Mouse (Mus musculus) neural tube, embryonic 15.5 days (tissue): ENCODE results near the gene Tesk2. TPM values are rescaled to one million over a fixed set of nuclear protein-coding genes. Genes with fewer than 3 reads are reported as not detected.

ENCODE experiments used
- ATAC-seq: fragments of 200-750 bp; cut with Nextera tagmentation; 2 replicates; pipeline ENCODE4 v1.8.0; 2017; ENCODE audit warnings: mild to moderate bottlenecking, moderate TSS enrichment, moderate library complexity; ENCODE audit not compliant: low FRiP score
- H3K27ac ChIP-seq: fragments of 300-500 bp; sonication (generic); replicated peaks from 2 replicates; pipeline ENCODE4 v1.5.1; 2015; ENCODE audit warnings: mild to moderate bottlenecking, inconsistent platforms
- H3K27me3 ChIP-seq: fragments of 300-500 bp; sonication (generic); replicated peaks from 2 replicates; pipeline ENCODE4 v1.6.1; 2015; ENCODE audit warnings: inconsistent platforms
- H3K36me3 ChIP-seq: fragments of 300-500 bp; sonication (generic); 2 replicates; pipeline ENCODE4 v1.6.1; 2015; ENCODE audit warnings: inconsistent platforms
- H3K4me1 ChIP-seq: fragments of 300-500 bp; sonication (generic); 2 replicates; pipeline ENCODE4 v1.6.1; 2015; ENCODE audit warnings: inconsistent platforms
- H3K4me2 ChIP-seq: fragments of 300-500 bp; sonication (generic); 2 replicates; pipeline ENCODE4 v1.6.1; 2015; ENCODE audit warnings: inconsistent platforms, mild to moderate bottlenecking, moderate library complexity
- H3K4me3 ChIP-seq: fragments of 300-500 bp; sonication (generic); replicated peaks from 2 replicates; pipeline ENCODE4 v1.5.1; 2015; ENCODE audit warnings: mild to moderate bottlenecking, inconsistent platforms
- H3K9ac ChIP-seq: fragments of 300-500 bp; sonication (generic); replicated peaks from 2 replicates; pipeline ENCODE4 v1.6.1; 2015; ENCODE audit warnings: mild to moderate bottlenecking, inconsistent platforms
- H3K9me3 ChIP-seq: fragments of 300-500 bp; sonication (generic); replicated peaks from 2 replicates; pipeline ENCODE4 v1.6.1; 2016; ENCODE audit warnings: inconsistent platforms
- WGBS: fragments of 180-500 bp; shearing (Covaris S2); methylation state at CpG from one replicate; pipeline ENCODE4 v1.1.7; 2015; ENCODE audit warnings: mixed read lengths; 5-methylcytosine and 5-hydroxymethylcytosine counted together
- polyA plus RNA-seq: library from polyadenylated mRNA; unstranded; fragments of >200 nt; fragmentation: Nextera tagmentation; extraction: Ambion mirVana; gene quantifications from 2 replicates; pipeline ENCODE4 v1.2.1, GENCODE M21; 2015

Tesk2 gene
- polyA plus RNA-seq, 1 experiment from 2014 or later = 3.0 TPM

GRCm38 (mm10) chr4:116768510-116768909 lies 47.8 kb downstream of the Tesk2 start:
- WGBS = 92% methylated on average over 5 of the region's 5 CpGs

GRCm38 (mm10) chr4:116769060-116769459 lies 48.3 kb downstream of the Tesk2 start:
- Histone ChIP-seq H3K9ac (no peak overlapping the region), H3K27ac (no peak overlapping the region), H3K27me3 (no peaks in the 10 kb centered on the region), H3K36me3 (no peaks in the 10 kb centered on the region), H3K4me2 (no peak overlapping the region), H3K4me1 (no peaks in the 10 kb centered on the region), H3K9me3 (no peaks in the 10 kb centered on the region), H3K4me3 (no peak overlapping the region)
- ATAC-seq = no peak

More at GRCm38 (mm10) chr4:116768510-116768909, 47.8 kb downstream of the Tesk2 start:
- H3K4me1 ChIP-seq = no peaks in the 10 kb centered on the region
- H3K27ac ChIP-seq = no peak overlapping the region
- no peak overlapping the region for H3K4me2 ChIP-seq
- H3K4me3 ChIP-seq = no peak overlapping the region
- H3K9me3 ChIP-seq = no peaks in the 10 kb centered on the region
- no peak overlapping the region for H3K9ac ChIP-seq
- H3K27me3 ChIP-seq = no peaks in the 10 kb centered on the region
- H3K36me3 ChIP-seq = no peaks in the 10 kb centered on the region
- ATAC-seq = no peak

GRCm38 (mm10) chr4:116776391-116776790 lies 55.6 kb downstream of the Tesk2 start:
- Histone ChIP-seq H3K27me3 (no peaks in the 10 kb centered on the region), H3K4me1 (no peaks in the 10 kb centered on the region), H3K9me3 (no peaks in the 10 kb centered on the region), H3K4me3 (no peak overlapping the region), H3K9ac (no peak overlapping the region), H3K27ac (no peak overlapping the region), H3K36me3 (no peaks in the 10 kb centered on the region), H3K4me2 (no peak overlapping the region)
- 93% methylated on average over 5 of the region's 5 CpGs for WGBS
- ATAC-seq = no peak

GRCm38 (mm10) chr4:116777079-116777478 lies 56.3 kb downstream of the Tesk2 start:
- Histone ChIP-seq H3K27me3 (no peaks in the 10 kb centered on the region), H3K4me2 (no peak overlapping the region), H3K27ac (no peak overlapping the region), H3K4me1 (no peaks in the 10 kb centered on the region), H3K36me3 (no peaks in the 10 kb centered on the region), H3K9ac (no peak overlapping the region), H3K9me3 (no peaks in the 10 kb centered on the region), H3K4me3 (no peak overlapping the region)
- ATAC-seq = no peak
- 92% methylated on average over 3 of the region's 3 CpGs for WGBS

- H3K9ac ChIP-seq = no peak overlapping the region
- no peak overlapping the region for H3K4me3 ChIP-seq
- H3K4me1 ChIP-seq = no peaks in the 10 kb centered on the region
- H3K9me3 ChIP-seq = no peaks in the 10 kb centered on the region
- no peak overlapping the region for H3K27ac ChIP-seq
- no peaks in the 10 kb centered on the region for H3K36me3 ChIP-seq
- H3K27me3 ChIP-seq = no peaks in the 10 kb centered on the region
- WGBS = 81% methylated on average over 2 of the region's 2 CpGs
- H3K4me2 ChIP-seq = no peak overlapping the region
- ATAC-seq = no peak
Measured at GRCm38 (mm10) chr4:116780541-116780940, 59.8 kb downstream of the Tesk2 start.

GRCm38 (mm10) chr4:116781366-116781765 lies 60.6 kb downstream of the Tesk2 start:
- H3K27ac ChIP-seq = no peak overlapping the region
- no peak overlapping the region for H3K4me3 ChIP-seq
- H3K4me2 ChIP-seq = no peak overlapping the region
- no peaks in the 10 kb centered on the region for H3K36me3 ChIP-seq
- WGBS = 18% methylated on average over 2 of the region's 2 CpGs
- no peak overlapping the region for H3K9ac ChIP-seq
- no peaks in the 10 kb centered on the region for H3K9me3 ChIP-seq
- no peaks in the 10 kb centered on the region for H3K4me1 ChIP-seq
- H3K27me3 ChIP-seq = no peaks in the 10 kb centered on the region
- ATAC-seq = no peak

GRCm38 (mm10) chr4:116782171-116782570 lies 61.4 kb downstream of the Tesk2 start:
- Histone ChIP-seq H3K4me2 (no peak overlapping the region), H3K9me3 (no peaks in the 10 kb centered on the region), H3K27ac (no peak overlapping the region), H3K27me3 (no peaks in the 10 kb centered on the region), H3K4me3 (no peak overlapping the region), H3K9ac (no peak overlapping the region), H3K36me3 (no peaks in the 10 kb centered on the region), H3K4me1 (no peaks in the 10 kb centered on the region)
- ATAC-seq = no peak
- WGBS = 8% methylated on average over 8 of the region's 8 CpGs

- H3K36me3 ChIP-seq = no peaks in the 10 kb centered on the region
- no peak overlapping the region for H3K9ac ChIP-seq
- no peak overlapping the region for H3K27ac ChIP-seq
- no peak for ATAC-seq
- WGBS = 96% methylated on average over 1 of the region's 1 CpGs
- no peaks in the 10 kb centered on the region for H3K4me1 ChIP-seq
- H3K4me3 ChIP-seq = no peak overlapping the region
- no peaks in the 10 kb centered on the region for H3K27me3 ChIP-seq
- no peaks in the 10 kb centered on the region for H3K9me3 ChIP-seq
- H3K4me2 ChIP-seq = no peak overlapping the region
Measured at GRCm38 (mm10) chr4:116786587-116786986, 65.8 kb downstream of the Tesk2 start.

- no peak overlapping the region for H3K9ac ChIP-seq
- no peak overlapping the region for H3K27ac ChIP-seq
- no peaks in the 10 kb centered on the region for H3K9me3 ChIP-seq
- ATAC-seq = no peak
- no peak overlapping the region for H3K4me3 ChIP-seq
- no peaks in the 10 kb centered on the region for H3K36me3 ChIP-seq
- 42% methylated on average over 7 of the region's 7 CpGs for WGBS
- H3K4me1 ChIP-seq = no peaks in the 10 kb centered on the region
- H3K4me2 ChIP-seq = no peak overlapping the region
- H3K27me3 ChIP-seq = no peaks in the 10 kb centered on the region
Measured at GRCm38 (mm10) chr4:116787985-116788760, 67.4 kb downstream of the Tesk2 start.

- H3K27ac ChIP-seq = no peak overlapping the region
- no peak overlapping the region for H3K9ac ChIP-seq
- no peaks in the 10 kb centered on the region for H3K36me3 ChIP-seq
- H3K4me3 ChIP-seq = no peak overlapping the region
- H3K9me3 ChIP-seq = no peaks in the 10 kb centered on the region
- 8% methylated on average over 3 of the region's 3 CpGs for WGBS
- H3K4me1 ChIP-seq = no peaks in the 10 kb centered on the region
- H3K27me3 ChIP-seq = no peaks in the 10 kb centered on the region
- H3K4me2 ChIP-seq = no peak overlapping the region
- ATAC-seq = 0 out of 2 replicates have a peak, but pooled peaks have one; percentile 63
Measured at GRCm38 (mm10) chr4:116788956-116789355, 68.2 kb downstream of the Tesk2 start.

- H3K27ac ChIP-seq = no peak overlapping the region
- H3K36me3 ChIP-seq = no peaks in the 10 kb centered on the region
- H3K9me3 ChIP-seq = no peaks in the 10 kb centered on the region
- H3K27me3 ChIP-seq = no peaks in the 10 kb centered on the region
- H3K4me3 ChIP-seq = no peak overlapping the region
- H3K9ac ChIP-seq = no peak overlapping the region
- no peak for ATAC-seq
- no peaks in the 10 kb centered on the region for H3K4me1 ChIP-seq
- WGBS = 88% methylated on average over 8 of the region's 8 CpGs
- H3K4me2 ChIP-seq = no peak overlapping the region
Measured at GRCm38 (mm10) chr4:116792453-116792852, 71.7 kb downstream of the Tesk2 start.

GRCm38 (mm10) chr4:116794273-116794672 lies 73.5 kb downstream of the Tesk2 start:
- no peak overlapping the region for H3K4me2 ChIP-seq
- no peaks in the 10 kb centered on the region for H3K9me3 ChIP-seq
- no peak overlapping the region for H3K27ac ChIP-seq
- no peaks in the 10 kb centered on the region for H3K36me3 ChIP-seq
- no peaks in the 10 kb centered on the region for H3K4me1 ChIP-seq
- ATAC-seq = no peak
- 75% methylated on average over 2 of the region's 2 CpGs for WGBS
- no peak overlapping the region for H3K4me3 ChIP-seq
- no peak overlapping the region for H3K9ac ChIP-seq
- H3K27me3 ChIP-seq = no peaks in the 10 kb centered on the region
